8 mouse cellular contexts compared by ENCODE assay signal in genomic region chr7:45720413-45721233, GRCm38 (mm10). TPM values are rescaled to one million over a fixed set of nuclear protein-coding genes. Genes with fewer than 3 reads are reported as not detected.
A peak's percentile ranks its signal among the peaks of the same experiment; 100 is the strongest.
DNase-seq lines count a peak whose midpoint lies in the region; ATAC-seq and TF ChIP-seq lines count a peak whose summit lies in the region.

Fam83e (plus strand) TSS chr7:45721212.

- peak; percentile 34 for DNase-seq in cerebellum, adult 9-10 months
- no peak for DNase-seq in cerebellum, postnatal 36 days
- DNase-seq in midbrain, embryonic 10.5 days (ENCODE audit: low spot score) = no peak
- DNase-seq in hindbrain, postnatal 0 days (ENCODE audit: low spot score) = no peak
- no peak for DNase-seq in midbrain, postnatal 0 days (ENCODE audit: low spot score)
- no peak for DNase-seq in MN1 (ENCODE audit: low spot score)
- DNase-seq in thymus, postnatal 36 days = no peak

- no peak for ATAC-seq in midbrain, embryonic 15.5 days (replicated peaks)
- no peak for ATAC-seq in hindbrain, postnatal 0 days
- ATAC-seq in midbrain, postnatal 0 days (ENCODE audit: low FRiP score) = no peak

- H3K4me2 ChIP-seq in midbrain, embryonic 15.5 days = no peak within 1 kb of the TSS
- no peak within 1 kb of the TSS for H3K4me2 ChIP-seq in hindbrain, postnatal 0 days (ENCODE audit: low read depth, low read length)
- H3K4me2 ChIP-seq in midbrain, postnatal 0 days (ENCODE audit: low read depth, low read length, poor library complexity, severe bottlenecking) = no peak within 1 kb of the TSS

- peaks cover 69% of the 10 kb centered on the region for H3K36me3 ChIP-seq in midbrain, embryonic 10.5 days
- H3K36me3 ChIP-seq in midbrain, embryonic 15.5 days (replicated peaks) = peaks cover 27% of the 10 kb centered on the region
- peaks cover 28% of the 10 kb centered on the region for H3K36me3 ChIP-seq in hindbrain, postnatal 0 days (ENCODE audit: insufficient read depth, low read length)
- peaks cover 41% of the 10 kb centered on the region for H3K36me3 ChIP-seq in midbrain, postnatal 0 days (ENCODE audit: insufficient read depth, low read length)

- H3K9ac ChIP-seq in midbrain, embryonic 15.5 days = no peak within 1 kb of the TSS
- H3K9ac ChIP-seq in hindbrain, postnatal 0 days (replicated peaks; ENCODE audit: low read length) = no peak within 1 kb of the TSS
- H3K9ac ChIP-seq in midbrain, postnatal 0 days (replicated peaks; ENCODE audit: low read length, poor library complexity, severe bottlenecking) = 0 out of 2 replicates have a peak within 1 kb of the TSS, but pooled peaks have one; percentile 13

- H3K27me3 ChIP-seq in midbrain, embryonic 10.5 days (ENCODE audit: low read depth, poor library complexity, severe bottlenecking) = no peaks in the 10 kb centered on the region
- H3K27me3 ChIP-seq in midbrain, embryonic 15.5 days (replicated peaks) = no peaks in the 10 kb centered on the region
- no peaks in the 10 kb centered on the region for H3K27me3 ChIP-seq in hindbrain, postnatal 0 days (ENCODE audit: insufficient read depth, low read length)
- H3K27me3 ChIP-seq in midbrain, postnatal 0 days (ENCODE audit: insufficient read depth, low read length) = no peaks in the 10 kb centered on the region

- WGBS in midbrain, embryonic 10.5 days = 89% methylated on average over 14 of the region's 14 CpGs
- 87% methylated on average over 14 of the region's 14 CpGs for WGBS in midbrain, embryonic 15.5 days
- 81% methylated on average over 13 of the region's 14 CpGs for WGBS in hindbrain, postnatal 0 days
- 88% methylated on average over 12 of the region's 14 CpGs for WGBS in midbrain, postnatal 0 days

- peak within 1 kb of the TSS; percentile 82; the same call in 1 of the 2 replicates for H3K4me3 ChIP-seq in midbrain, embryonic 10.5 days
- H3K4me3 ChIP-seq in midbrain, embryonic 15.5 days = no peak within 1 kb of the TSS
- H3K4me3 ChIP-seq in hindbrain, postnatal 0 days (ENCODE audit: low read length) = no peak within 1 kb of the TSS
- no peak within 1 kb of the TSS for H3K4me3 ChIP-seq in midbrain, postnatal 0 days (ENCODE audit: low read depth, low read length)

- H3K4me1 ChIP-seq in midbrain, embryonic 10.5 days = peaks cover 48% of the 10 kb centered on the region
- peaks cover 33% of the 10 kb centered on the region for H3K4me1 ChIP-seq in midbrain, embryonic 15.5 days
- peaks cover 24% of the 10 kb centered on the region for H3K4me1 ChIP-seq in hindbrain, postnatal 0 days (ENCODE audit: insufficient read depth, low read length)
- peaks cover 3% of the 10 kb centered on the region; the same call in 1 of the 2 replicates for H3K4me1 ChIP-seq in midbrain, postnatal 0 days (ENCODE audit: insufficient read depth, low read length)

- H3K27ac ChIP-seq in midbrain, embryonic 10.5 days (replicated peaks) = no peak within 1 kb of the TSS
- no peak within 1 kb of the TSS for H3K27ac ChIP-seq in midbrain, embryonic 15.5 days
- no peak within 1 kb of the TSS for H3K27ac ChIP-seq in hindbrain, postnatal 0 days
- H3K27ac ChIP-seq in midbrain, postnatal 0 days (ENCODE audit: low read depth, low read length) = no peak within 1 kb of the TSS

- H3K9me3 ChIP-seq in midbrain, embryonic 10.5 days (replicated peaks) = no peaks in the 10 kb centered on the region
- H3K9me3 ChIP-seq in midbrain, embryonic 15.5 days = no peaks in the 10 kb centered on the region
- H3K9me3 ChIP-seq in hindbrain, postnatal 0 days (ENCODE audit: low read length) = no peaks in the 10 kb centered on the region
- no peaks in the 10 kb centered on the region for H3K9me3 ChIP-seq in midbrain, postnatal 0 days (ENCODE audit: low read length)

- peak; percentile 46 for TF ChIP-seq CTCF in hindbrain, postnatal 0 days (IDR thresholded peaks at IDR 0.05; ENCODE audit: low read depth)
- peak; percentile 34 for TF ChIP-seq CTCF in midbrain, postnatal 0 days (IDR thresholded peaks at IDR 0.05)

RNA-seq across cellular contexts. Expression of gene Fam83e, which starts in this region (rescaled TPM):
- polyA plus RNA-seq in midbrain, embryonic 10.5 days (2016; fragmentation: Nextera tagmentation; extraction: Ambion mirVana) = 1.7 and 2.0 TPM in 2 replicates
- 0.54 and 0.74 TPM in 2 replicates for polyA plus RNA-seq in midbrain, embryonic 15.5 days (2015; fragmentation: Nextera tagmentation; extraction: Ambion mirVana)
- 0.11 and 0.16 TPM in 2 replicates for total RNA-seq in hindbrain, postnatal 0 days (2014; rRNA removed)
- polyA plus RNA-seq in hindbrain, postnatal 0 days (2015; fragmentation: Nextera tagmentation; extraction: Ambion mirVana) = 0.09 and 0.25 TPM in 2 replicates
- 0.14 TPM in 1 of 2 replicates, not detected in the other for total RNA-seq in midbrain, postnatal 0 days (2014; rRNA removed)
- polyA plus RNA-seq in midbrain, postnatal 0 days (2015; fragmentation: Nextera tagmentation; extraction: Ambion mirVana) = 0.16 and 0.25 TPM in 2 replicates
